ENCODE assay signal across 8 mouse cellular contexts in the genomic region with DNA sequence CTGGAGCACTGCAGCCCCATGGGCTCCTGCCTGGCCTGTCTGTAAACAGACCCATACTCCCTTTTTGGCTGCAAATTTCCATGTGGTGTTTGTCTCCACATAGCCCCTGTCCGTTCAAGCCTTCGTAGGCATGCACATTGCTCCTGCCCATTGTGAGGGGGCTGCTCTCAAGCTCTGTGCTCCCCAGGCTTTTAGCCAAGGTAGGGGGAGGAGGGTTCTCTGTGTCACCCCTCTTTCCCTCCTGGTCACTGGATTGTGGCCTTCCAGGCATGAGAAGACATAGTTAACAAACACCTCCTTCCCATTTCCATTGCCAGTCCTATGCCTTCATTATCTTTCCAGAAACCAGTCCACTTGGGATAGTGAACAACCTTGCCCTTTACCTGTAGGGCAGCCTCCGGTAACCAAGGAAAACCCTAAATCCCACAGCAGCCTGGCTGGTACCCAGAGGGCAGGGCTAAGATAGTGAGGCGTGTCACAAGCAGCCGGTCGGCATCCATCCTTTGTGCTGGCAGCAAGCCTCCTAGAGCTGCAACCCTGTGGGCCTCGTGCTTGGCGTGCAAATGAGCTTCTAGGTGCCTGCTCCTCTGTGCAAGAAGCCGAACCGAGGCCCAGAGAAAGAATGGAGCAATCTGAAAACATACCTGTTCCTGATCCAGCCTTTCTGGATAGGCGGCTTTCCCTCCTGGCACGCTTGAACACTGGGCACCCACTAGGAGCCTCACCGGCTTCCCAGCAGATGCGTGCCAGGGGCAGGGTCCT.
DNase-seq lines count a peak whose midpoint lies in the region; ATAC-seq lines count a peak whose summit lies in the region.

No protein-coding gene starts in this region.

- H3K27me3 ChIP-seq in midbrain, embryonic 16.5 days (ENCODE audit: control insufficient read depth, insufficient read depth, low read depth, low read length): no peaks in the 10 kb centered on the region

- peak overlapping the region; percentile 82 for H3K27ac ChIP-seq in midbrain, embryonic 16.5 days (ENCODE audit: low read length)

- ATAC-seq in midbrain, embryonic 16.5 days: peak; percentile 61

- no peak overlapping the region for H3K4me3 ChIP-seq in midbrain, embryonic 16.5 days (ENCODE audit: low read depth, low read length)

- H3K9ac ChIP-seq in midbrain, embryonic 16.5 days (ENCODE audit: low read depth, low read length): peak overlapping the region; percentile 43

- peak; percentile 39 to 77 for DNase-seq in adrenal gland, adult (ENCODE audit: inconsistent age in 2 of 2, low spot score in 1 of 2)
- DNase-seq in adrenal gland, adult 18-20 months (ENCODE audit: low spot score in 2 of 2): no peak
- DNase-seq in right cerebral cortex, adult 18-20 months: peak; percentile 61
- DNase-seq in right cerebral cortex, postnatal 25 days: no peak
- peak; percentile 59 to 63 for DNase-seq in heart, postnatal 36 days
- DNase-seq in retina, postnatal 1 day: no peak
- DNase-seq in lung, postnatal 25 days (ENCODE audit: low spot score): no peak

- 50% methylated on average over 14 of the region's 14 CpGs for WGBS in midbrain, embryonic 16.5 days

- peak overlapping the region; percentile 10 for H3K4me2 ChIP-seq in midbrain, embryonic 16.5 days (ENCODE audit: low read length)

- no peaks in the 10 kb centered on the region for H3K9me3 ChIP-seq in midbrain, embryonic 16.5 days (replicated peaks; ENCODE audit: control insufficient read depth, low read length, poor library complexity, severe bottlenecking)

- H3K36me3 ChIP-seq in midbrain, embryonic 16.5 days (ENCODE audit: control insufficient read depth, insufficient read depth, low read length): peaks cover 7% of the 10 kb centered on the region

- intact Hi-C loops in heart, postnatal 36 days (cut with DNase I): no loop called here

- peaks cover 41% of the 10 kb centered on the region for H3K4me1 ChIP-seq in midbrain, embryonic 16.5 days (ENCODE audit: control insufficient read depth, insufficient read depth, low read length)

Comparison
In these comparisons a context has a peak if more than half of its experiments do, and no peak if none do; other contexts are left out.
1. DNase-seq: peak in adrenal gland, adult (2 of 2), right cerebral cortex, adult 18-20 months (single experiment) and heart, postnatal 36 days (2 of 2); none in adrenal gland, adult 18-20 months (0 of 2), right cerebral cortex, postnatal 25 days (single experiment), retina, postnatal 1 day (single experiment) and lung, postnatal 25 days (single experiment).